ENCODE assay signal across 8 mouse cellular contexts in genomic region chr14:31793979-31794775, GRCm38 (mm10). TPM values are rescaled to one million over a fixed set of nuclear protein-coding genes. Genes with fewer than 3 reads are reported as not detected.
DNase-seq lines count a peak whose midpoint lies in the region; ATAC-seq and TF ChIP-seq lines count a peak whose summit lies in the region.

No protein-coding gene starts in this region.

- H3K9me3 ChIP-seq in hindbrain, embryonic 13.5 days = no peaks in the 10 kb centered on the region
- H3K9me3 ChIP-seq in liver, embryonic 16.5 days (replicated peaks; ENCODE audit: control insufficient read depth, low read length) = no peaks in the 10 kb centered on the region

- H3K4me2 ChIP-seq in hindbrain, embryonic 13.5 days = no peak overlapping the region
- no peak overlapping the region for H3K4me2 ChIP-seq in liver, embryonic 16.5 days (ENCODE audit: low read depth, low read length)

- H3K9ac ChIP-seq in hindbrain, embryonic 13.5 days = no peak overlapping the region
- no peak overlapping the region for H3K9ac ChIP-seq in liver, embryonic 16.5 days (ENCODE audit: low read depth, low read length)

- H3K27ac ChIP-seq in gastrocnemius, adult 2 months = no peak overlapping the region
- H3K27ac ChIP-seq in hindbrain, embryonic 13.5 days = no peak overlapping the region
- H3K27ac ChIP-seq in liver, embryonic 16.5 days (ENCODE audit: low read length) = no peak overlapping the region

- 0 out of 2 replicates have a peak, but pooled peaks cover 8% of the 10 kb centered on the region for H3K4me1 ChIP-seq in hindbrain, embryonic 13.5 days (replicated peaks)
- no peaks in the 10 kb centered on the region; the same call in 1 of the 2 replicates for H3K4me1 ChIP-seq in liver, embryonic 16.5 days (ENCODE audit: control insufficient read depth, low read depth, low read length)

- no peak overlapping the region for H3K4me3 ChIP-seq in gastrocnemius, adult 2 months
- no peak overlapping the region for H3K4me3 ChIP-seq in hindbrain, embryonic 13.5 days
- no peak overlapping the region for H3K4me3 ChIP-seq in liver, embryonic 16.5 days (ENCODE audit: low read depth, low read length)

- intact Hi-C loops in gastrocnemius, adult 2 months (cut with DNase I) = loop anchor here (1.0 kb wide), 1 partner anchor 148 kb away; no protein-coding TSS in a partner anchor
- intact Hi-C loops in gastrocnemius, postnatal 14 days (cut with DNase I; ENCODE audit: low total_unique reads) = no loop called here

- WGBS in hindbrain, embryonic 13.5 days = 71% methylated on average over 4 of the region's 4 CpGs
- WGBS in liver, embryonic 16.5 days (ENCODE audit: insufficient replicate concordance) = 67% methylated on average over 4 of the region's 4 CpGs

- ATAC-seq in hindbrain, embryonic 13.5 days (ENCODE audit: low FRiP score) = peak; percentile 86
- ATAC-seq in liver, embryonic 16.5 days (ENCODE audit: low read depth) = peak; percentile 39; the same call in 1 of the 2 replicates

- TF ChIP-seq CTCF in gastrocnemius, adult 2 months (IDR thresholded peaks at IDR 0.05) = peak; percentile 63

- no peaks in the 10 kb centered on the region for H3K36me3 ChIP-seq in hindbrain, embryonic 13.5 days
- H3K36me3 ChIP-seq in liver, embryonic 16.5 days (ENCODE audit: control insufficient read depth, insufficient read depth) = no peaks in the 10 kb centered on the region

- peak; percentile 18 for DNase-seq in gastrocnemius, adult 2 months
- no peak for DNase-seq in gastrocnemius, postnatal 14 days
- DNase-seq in B cell, adult 2 months = peak; percentile 24 to 47
- peak; percentile 33 to 59 for DNase-seq in cerebellum, postnatal 10 days
- DNase-seq in retina, postnatal 1 day = peak; percentile 59
- DNase-seq in urinary bladder, adult 18-20 months (ENCODE audit: low spot score in 2 of 2) = no peak

- no peaks in the 10 kb centered on the region for H3K27me3 ChIP-seq in hindbrain, embryonic 13.5 days
- H3K27me3 ChIP-seq in liver, embryonic 16.5 days (ENCODE audit: control insufficient read depth, insufficient read depth, low read depth, low read length) = no peaks in the 10 kb centered on the region

RNA-seq across cellular contexts. Expression of gene Ankrd28, which starts 36.3 kb away (rescaled TPM):
- 10 to 100 TPM; 41.3 to 51.4 TPM for total RNA-seq in gastrocnemius, adult 2 months (2021)
- 10 to 100 TPM; 35.8 to 38.4 TPM for total RNA-seq in gastrocnemius, postnatal 14 days (2021)
- polyA plus RNA-seq in hindbrain, embryonic 13.5 days (2015; fragmentation: Nextera tagmentation; extraction: Ambion mirVana) = 7.8 and 8.5 TPM in 2 replicates
- polyA plus RNA-seq in liver, embryonic 16.5 days (2015; fragmentation: Nextera tagmentation; extraction: Ambion mirVana) = 3.6 and 3.9 TPM in 2 replicates

Comparison
In these comparisons a context has a peak if more than half of its experiments do, and no peak if none do; other contexts are left out.
1. DNase-seq: peak in gastrocnemius, adult 2 months (single experiment), B cell, adult 2 months (2 of 2), cerebellum, postnatal 10 days (2 of 2) and retina, postnatal 1 day (single experiment); none in gastrocnemius, postnatal 14 days (single experiment) and urinary bladder, adult 18-20 months (0 of 2).